Mouse (Mus musculus) liver, embryonic 14.5 days (tissue): ENCODE measurements around the gene Aldh9a1.

ENCODE experiments used
- CTCF ChIP-seq: IDR thresholded peaks from 2 replicates; pipeline ENCODE4 v1.5.1; 2016; ENCODE audit warnings: antibody characterized with exemption, low read depth, control low read depth
- EP300 ChIP-seq: IDR thresholded peaks from 2 replicates; pipeline ENCODE4 v1.6.1; 2016; ENCODE audit warnings: antibody characterized with exemption, low read depth

- TF ChIP-seq CTCF = no peak
- no peak for TF ChIP-seq EP300
Observed at GRCm38 (mm10) chr1:167305501-167306137, 44.2 kb upstream of the Aldh9a1 start.
